In the genomic region with DNA sequence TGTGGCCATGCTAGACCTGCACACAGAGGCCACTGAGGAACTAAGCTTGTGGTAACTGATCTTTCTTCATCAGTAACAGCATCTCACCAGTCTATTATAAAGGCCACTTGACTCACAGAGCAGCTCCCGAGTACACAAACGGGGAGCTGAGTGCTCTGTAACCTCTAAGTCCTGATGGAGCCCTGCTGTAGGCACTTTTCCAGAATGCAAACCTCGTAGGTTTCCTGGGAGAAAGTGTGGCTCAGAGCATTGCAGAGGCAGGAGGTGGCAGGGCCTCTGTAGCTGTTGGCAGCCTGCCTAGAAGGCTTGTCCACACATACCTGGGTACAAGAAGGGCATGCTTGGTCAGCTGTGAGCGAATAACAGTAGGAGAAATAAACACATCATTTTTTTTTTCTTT, we compare ENCODE assay signal across 9 mouse cellular contexts. TPM values are rescaled to one million over a fixed set of nuclear protein-coding genes. Genes with fewer than 3 reads are reported as not detected.
DNase-seq lines count a peak whose midpoint lies in the region; ATAC-seq and TF ChIP-seq lines count a peak whose summit lies in the region.
"Had no signal": no experiment of that assay in that cellular context is flagged by ENCODE, and none has a peak within 500 bp of the region (broad histone marks: within the 10 kb centered on the region; RNA-seq: fewer than 3 reads in every experiment).

No protein-coding gene starts in this region.

- ATAC-seq in hindbrain, embryonic 12.5 days (ENCODE audit: low FRiP score), result no peak
- no peak for ATAC-seq in hindbrain, embryonic 11.5 days (ENCODE audit: low FRiP score)
- ATAC-seq in midbrain, postnatal 0 days (ENCODE audit: low FRiP score), result peak; percentile 32; the same call in 1 of the 2 replicates

- WGBS in hindbrain, embryonic 12.5 days, result 40% methylated on average over 4 of the region's 4 CpGs
- 44% methylated on average over 4 of the region's 4 CpGs for whole genome bisulfite sequencing in hindbrain, embryonic 11.5 days
- WGBS in midbrain, postnatal 0 days, result 24% methylated on average over 4 of the region's 4 CpGs

- no peaks in the 10 kb centered on the region for H3K9me3 ChIP-seq in hindbrain, embryonic 12.5 days (replicated peaks)
- H3K9me3 ChIP-seq in hindbrain, embryonic 11.5 days (ENCODE audit: control insufficient read depth, low read length), result no peaks in the 10 kb centered on the region
- no peaks in the 10 kb centered on the region for H3K9me3 ChIP-seq in midbrain, postnatal 0 days (ENCODE audit: low read length)

- H3K27me3 ChIP-seq in hindbrain, embryonic 12.5 days, result no peaks in the 10 kb centered on the region
- no peaks in the 10 kb centered on the region for H3K27me3 ChIP-seq in hindbrain, embryonic 11.5 days (ENCODE audit: control insufficient read depth, insufficient read depth, low read length)
- H3K27me3 ChIP-seq in midbrain, postnatal 0 days (ENCODE audit: insufficient read depth, low read length), result no peaks in the 10 kb centered on the region

- H3K36me3 ChIP-seq in hindbrain, embryonic 12.5 days, result no peaks in the 10 kb centered on the region
- H3K36me3 ChIP-seq in hindbrain, embryonic 11.5 days (ENCODE audit: control insufficient read depth, insufficient read depth, low read length), result no peaks in the 10 kb centered on the region
- H3K36me3 ChIP-seq in midbrain, postnatal 0 days (ENCODE audit: insufficient read depth, low read length), result no peaks in the 10 kb centered on the region

- H3K4me3 ChIP-seq in hindbrain, embryonic 12.5 days, result no peak overlapping the region
- H3K4me3 ChIP-seq in hindbrain, embryonic 11.5 days (ENCODE audit: low read depth, low read length), result no peak overlapping the region
- H3K4me3 ChIP-seq in midbrain, postnatal 0 days (ENCODE audit: low read depth, low read length), result no peak overlapping the region
- no peak overlapping the region for H3K4me3 ChIP-seq in left cerebral cortex, adult 2 months

- TF ChIP-seq CTCF in midbrain, postnatal 0 days (IDR thresholded peaks at IDR 0.05), result no peak
- no peak for TF ChIP-seq CTCF in left cerebral cortex, adult 2 months (IDR thresholded peaks at IDR 0.05)

- H3K27ac ChIP-seq in hindbrain, embryonic 12.5 days, result peak overlapping the region; percentile 81
- no peak overlapping the region for H3K27ac ChIP-seq in hindbrain, embryonic 11.5 days (ENCODE audit: low read depth, low read length)
- H3K27ac ChIP-seq in midbrain, postnatal 0 days (ENCODE audit: low read depth, low read length), result peak overlapping the region; percentile 70; the same call in 1 of the 2 replicates
- H3K27ac ChIP-seq in left cerebral cortex, adult 2 months, result no peak overlapping the region

- no peak for DNase-seq in hindbrain, embryonic 11.5 days (ENCODE audit: low spot score)
- peak; percentile 14 to 22 for DNase-seq in cerebellum, postnatal 36 days
- peak; percentile 86 for DNase-seq in kidney, postnatal 14 days
- DNase-seq in midbrain, postnatal 0 days (ENCODE audit: low spot score), result peak; percentile 56
- DNase-seq in left cerebral cortex, adult 2 months (ENCODE audit: extremely low spot score in 1 of 2, low spot score in 2 of 2), result no peak
- DNase-seq in gastrocnemius, postnatal 10 days, result no peak
- no peak for DNase-seq in layer of hippocampus, postnatal 36 days

- peaks cover 15% of the 10 kb centered on the region for H3K4me1 ChIP-seq in hindbrain, embryonic 12.5 days
- no peaks in the 10 kb centered on the region for H3K4me1 ChIP-seq in hindbrain, embryonic 11.5 days (replicated peaks; ENCODE audit: control insufficient read depth, insufficient read depth, low read length)
- H3K4me1 ChIP-seq in midbrain, postnatal 0 days (ENCODE audit: insufficient read depth, low read length), result peaks cover 7% of the 10 kb centered on the region; the same call in 1 of the 2 replicates

- no peak overlapping the region for H3K9ac ChIP-seq in hindbrain, embryonic 12.5 days
- H3K9ac ChIP-seq in hindbrain, embryonic 11.5 days (ENCODE audit: low read depth, low read length), result no peak overlapping the region
- H3K9ac ChIP-seq in midbrain, postnatal 0 days (replicated peaks; ENCODE audit: low read length, poor library complexity, severe bottlenecking), result no peak overlapping the region

- intact Hi-C loops in left cerebral cortex, adult 2 months (cut with DNase I), result no loop called here

- 0 out of 2 replicates have a peak overlapping the region, but pooled peaks have one; percentile 15 for H3K4me2 ChIP-seq in hindbrain, embryonic 12.5 days (replicated peaks)
- no peak overlapping the region for H3K4me2 ChIP-seq in hindbrain, embryonic 11.5 days (replicated peaks; ENCODE audit: low read depth, low read length)
- H3K4me2 ChIP-seq in midbrain, postnatal 0 days (ENCODE audit: low read depth, low read length, poor library complexity, severe bottlenecking), result no peak overlapping the region

RNA-seq across cellular contexts. Expression of a gene that starts 27.7 kb away (rescaled TPM):
- polyA plus RNA-seq in hindbrain, embryonic 12.5 days (2016; fragmentation: Nextera tagmentation; extraction: Ambion mirVana), result 8.2 and 10.0 TPM in 2 replicates
- 5.2 and 5.4 TPM in 2 replicates for polyA plus RNA-seq in hindbrain, embryonic 11.5 days (2014; fragmentation: Nextera tagmentation; extraction: Ambion mirVana)
- total RNA-seq in midbrain, postnatal 0 days (2014; rRNA removed), result 2.7 and 6.6 TPM in 2 replicates
- 0.22 and 0.36 TPM in 2 replicates for polyA plus RNA-seq in midbrain, postnatal 0 days (2015; fragmentation: Nextera tagmentation; extraction: Ambion mirVana)
- under 1 TPM; 0.07 TPM for total RNA-seq in left cerebral cortex, adult 2 months (2021)
- not detected for total RNA-seq in gastrocnemius, postnatal 10 days (2021)
- under 1 TPM in 1 of 2 experiments, not detected in 1; 0.05 TPM for total RNA-seq in layer of hippocampus, postnatal 36 days (2021)
- polyA plus RNA-seq: small intestine, adult 2 months had no signal

Comparison
In these comparisons a context has a peak if more than half of its experiments do, and no peak if none do; other contexts are left out.
1. H3K27ac ChIP-seq: peak in hindbrain, embryonic 12.5 days (single experiment) and midbrain, postnatal 0 days (single experiment); none in hindbrain, embryonic 11.5 days (single experiment) and left cerebral cortex, adult 2 months (single experiment).
2. DNase-seq: peak in cerebellum, postnatal 36 days (2 of 2), kidney, postnatal 14 days (single experiment) and midbrain, postnatal 0 days (single experiment); none in hindbrain, embryonic 11.5 days (single experiment), left cerebral cortex, adult 2 months (0 of 2), gastrocnemius, postnatal 10 days (single experiment) and layer of hippocampus, postnatal 36 days (0 of 2).